Mouse (Mus musculus): ENCODE results near the gene Trim8. TPM values are rescaled to one million over a fixed set of nuclear protein-coding genes. Genes with fewer than 3 reads are reported as not detected.

Trim8 gene
- polyA plus RNA-seq, 1 experiment from 2014 or later, result 17.0 TPM

DNA sequence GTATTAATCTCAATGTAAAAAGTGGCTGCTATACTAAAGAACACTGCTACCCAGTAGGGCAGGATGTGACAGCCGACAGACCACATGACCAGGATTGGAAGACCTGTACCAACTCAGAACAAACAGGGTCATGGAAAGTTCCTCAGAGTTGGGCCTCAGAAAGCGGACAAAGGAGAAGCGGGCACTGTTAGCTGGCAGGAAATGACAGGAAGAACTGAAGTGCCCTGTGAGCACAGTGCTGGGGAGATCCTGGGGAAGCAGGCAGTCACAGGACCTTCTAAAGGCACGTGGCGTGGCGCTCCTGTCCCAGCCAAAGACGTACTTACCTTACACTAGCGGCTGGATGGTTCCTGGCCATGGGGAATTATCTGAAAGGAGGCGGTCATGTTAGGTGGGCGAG lies 9.8 kb downstream of the Trim8 start:
- peaks cover 44% of the 10 kb centered on the region for H3K36me3 ChIP-seq (ENCODE audit: control insufficient read depth, insufficient read depth)
- H3K9ac ChIP-seq (ENCODE audit: low read length), result no peak overlapping the region
- H3K4me1 ChIP-seq (ENCODE audit: control insufficient read depth, insufficient read depth, low read length), result peaks cover 47% of the 10 kb centered on the region
- no peak overlapping the region for H3K4me2 ChIP-seq (ENCODE audit: low read depth, low read length)
- H3K9me3 ChIP-seq (replicated peaks; ENCODE audit: control insufficient read depth, low read length), result no peaks in the 10 kb centered on the region
- H3K27me3 ChIP-seq (ENCODE audit: control insufficient read depth, insufficient read depth, low read length), result no peaks in the 10 kb centered on the region
- peak overlapping the region; percentile 17 for H3K27ac ChIP-seq (ENCODE audit: low read length)
- no peak overlapping the region for H3K4me3 ChIP-seq (ENCODE audit: low read length)
- 58% methylated on average over 10 of the region's 10 CpGs for WGBS
- ATAC-seq (replicated peaks; ENCODE audit: extremely low read depth, insufficient read depth, low FRiP score), result peak; percentile 29; the same call in 1 of the 2 replicates

DNA sequence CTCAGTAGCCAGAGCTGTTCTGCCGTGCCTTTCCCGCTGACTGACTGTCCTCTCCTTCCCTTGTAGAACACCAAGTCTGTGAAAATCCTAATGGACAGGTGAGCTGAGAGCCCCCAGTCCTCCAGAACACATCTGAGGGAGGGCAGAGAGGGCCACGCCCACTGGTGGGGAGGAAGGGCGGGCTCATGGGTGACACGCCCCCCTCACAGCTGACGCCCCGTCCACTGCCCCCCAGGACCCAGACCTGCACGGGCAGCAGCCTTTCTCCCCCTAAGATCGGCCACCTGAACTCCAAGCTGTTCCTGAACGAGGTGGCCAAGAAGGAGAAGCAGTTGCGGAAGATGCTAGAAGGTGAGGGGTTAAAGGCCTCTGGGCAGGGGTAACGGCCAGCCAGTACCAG lies 12.9 kb downstream of the Trim8 start:
- no peak overlapping the region for H3K9ac ChIP-seq (ENCODE audit: low read length)
- 79% methylated on average over 12 of the region's 12 CpGs for WGBS

DNA sequence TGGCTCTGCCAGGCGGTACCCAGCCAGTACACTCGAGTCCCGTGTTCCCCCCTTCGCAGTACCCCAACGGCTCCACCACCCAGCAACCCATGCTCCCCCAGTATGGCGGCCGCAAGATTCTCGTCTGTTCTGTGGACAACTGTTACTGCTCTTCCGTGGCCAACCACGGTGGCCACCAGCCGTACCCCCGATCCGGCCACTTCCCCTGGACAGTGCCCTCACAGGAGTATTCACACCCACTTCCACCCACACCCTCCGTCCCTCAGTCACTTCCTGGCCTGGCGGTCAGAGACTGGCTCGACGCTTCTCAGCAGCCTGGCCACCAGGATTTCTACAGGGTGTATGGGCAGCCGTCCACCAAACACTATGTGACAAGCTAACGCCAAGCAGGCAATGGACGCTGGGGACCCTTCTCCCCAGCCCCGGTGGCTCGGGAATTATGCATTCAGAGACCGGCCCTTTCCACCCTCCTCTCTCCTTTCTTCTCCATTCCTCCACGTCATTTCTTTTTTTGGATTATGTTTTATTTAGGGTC lies 13.9 kb downstream of the Trim8 start:
- H3K4me2 ChIP-seq (ENCODE audit: low read depth, low read length), result no peak overlapping the region
- no peak overlapping the region for H3K4me3 ChIP-seq (ENCODE audit: low read length)
- H3K9me3 ChIP-seq (replicated peaks; ENCODE audit: control insufficient read depth, low read length), result no peaks in the 10 kb centered on the region
- no peak overlapping the region for H3K27ac ChIP-seq (ENCODE audit: low read length)
- H3K36me3 ChIP-seq (ENCODE audit: control insufficient read depth, insufficient read depth), result peaks cover 33% of the 10 kb centered on the region
- WGBS, result 82% methylated on average over 24 of the region's 24 CpGs
- H3K27me3 ChIP-seq (ENCODE audit: control insufficient read depth, insufficient read depth, low read length), result no peaks in the 10 kb centered on the region
- ATAC-seq (replicated peaks; ENCODE audit: extremely low read depth, insufficient read depth, low FRiP score), result no peak
- peaks cover 27% of the 10 kb centered on the region for H3K4me1 ChIP-seq (ENCODE audit: control insufficient read depth, insufficient read depth, low read length)
- no peak overlapping the region for H3K9ac ChIP-seq (ENCODE audit: low read length)

More for the DNA sequence above, 12.9 kb downstream of the Trim8 start:
- Histone ChIP-seq H3K36me3 (ENCODE audit: control insufficient read depth, insufficient read depth) (peaks cover 33% of the 10 kb centered on the region), H3K4me1 (ENCODE audit: control insufficient read depth, insufficient read depth, low read length) (peaks cover 36% of the 10 kb centered on the region), H3K27me3 (ENCODE audit: control insufficient read depth, insufficient read depth, low read length) (no peaks in the 10 kb centered on the region), H3K4me3 (ENCODE audit: low read length) (no peak overlapping the region), H3K9me3 (replicated peaks; ENCODE audit: control insufficient read depth, low read length) (no peaks in the 10 kb centered on the region), H3K4me2 (ENCODE audit: low read depth, low read length) (no peak overlapping the region), H3K27ac (ENCODE audit: low read length) (no peak overlapping the region)
- no peak for ATAC-seq (replicated peaks; ENCODE audit: extremely low read depth, insufficient read depth, low FRiP score)

DNA sequence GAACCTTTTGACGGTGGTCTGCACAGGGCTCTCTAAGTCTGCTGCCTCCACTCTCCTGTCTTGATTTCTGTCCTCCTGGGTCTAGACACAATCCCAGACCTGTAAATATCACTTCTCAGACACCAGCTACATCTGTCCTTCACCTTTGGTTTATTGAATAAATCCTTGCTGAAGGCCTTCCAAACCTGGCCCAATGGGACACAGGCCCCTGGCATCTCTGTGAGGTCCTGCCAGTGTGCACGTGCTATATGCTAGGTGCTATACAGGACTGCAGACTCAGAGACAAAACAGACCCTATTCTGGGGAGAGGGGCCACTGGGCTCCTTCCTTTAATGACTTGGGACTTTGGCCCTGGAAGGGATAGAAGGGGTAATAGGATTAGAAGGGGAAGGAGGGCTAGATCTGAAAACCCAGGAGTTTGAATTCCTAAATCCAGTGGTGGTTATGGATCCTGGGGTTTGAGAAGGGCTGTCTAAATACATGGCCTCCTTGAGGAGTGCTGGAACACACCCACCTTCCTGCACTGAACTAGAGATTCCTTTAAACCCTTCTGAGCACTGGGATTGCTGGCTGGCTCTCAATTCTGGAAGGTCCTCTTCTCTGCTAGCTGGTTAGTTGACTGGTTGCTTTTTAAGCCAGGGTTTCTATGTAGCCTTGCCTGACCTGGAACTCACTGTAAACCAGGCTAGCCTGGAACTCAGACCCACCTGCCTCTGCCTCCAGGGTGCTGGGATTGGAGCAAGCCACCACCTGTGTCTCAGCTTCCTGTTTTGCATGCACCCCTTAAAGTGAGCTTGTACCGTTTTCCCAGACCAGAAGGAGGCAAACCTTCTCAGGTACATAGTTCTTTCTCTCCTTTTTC lies 15.4 kb downstream of the Trim8 start:
- no peaks in the 10 kb centered on the region for H3K27me3 ChIP-seq (ENCODE audit: control insufficient read depth, insufficient read depth, low read length)
- no peak for ATAC-seq (replicated peaks; ENCODE audit: extremely low read depth, insufficient read depth, low FRiP score)
- peaks cover 21% of the 10 kb centered on the region for H3K4me1 ChIP-seq (ENCODE audit: control insufficient read depth, insufficient read depth, low read length)
- no peaks in the 10 kb centered on the region for H3K9me3 ChIP-seq (replicated peaks; ENCODE audit: control insufficient read depth, low read length)
- H3K27ac ChIP-seq (ENCODE audit: low read length), result peak overlapping the region; percentile 49
- H3K36me3 ChIP-seq (ENCODE audit: control insufficient read depth, insufficient read depth), result peaks cover 33% of the 10 kb centered on the region
- WGBS, result 67% methylated on average over 3 of the region's 3 CpGs
- no peak overlapping the region for H3K4me2 ChIP-seq (ENCODE audit: low read depth, low read length)
- no peak overlapping the region for H3K4me3 ChIP-seq (ENCODE audit: low read length)
- H3K9ac ChIP-seq (ENCODE audit: low read length), result no peak overlapping the region

DNA sequence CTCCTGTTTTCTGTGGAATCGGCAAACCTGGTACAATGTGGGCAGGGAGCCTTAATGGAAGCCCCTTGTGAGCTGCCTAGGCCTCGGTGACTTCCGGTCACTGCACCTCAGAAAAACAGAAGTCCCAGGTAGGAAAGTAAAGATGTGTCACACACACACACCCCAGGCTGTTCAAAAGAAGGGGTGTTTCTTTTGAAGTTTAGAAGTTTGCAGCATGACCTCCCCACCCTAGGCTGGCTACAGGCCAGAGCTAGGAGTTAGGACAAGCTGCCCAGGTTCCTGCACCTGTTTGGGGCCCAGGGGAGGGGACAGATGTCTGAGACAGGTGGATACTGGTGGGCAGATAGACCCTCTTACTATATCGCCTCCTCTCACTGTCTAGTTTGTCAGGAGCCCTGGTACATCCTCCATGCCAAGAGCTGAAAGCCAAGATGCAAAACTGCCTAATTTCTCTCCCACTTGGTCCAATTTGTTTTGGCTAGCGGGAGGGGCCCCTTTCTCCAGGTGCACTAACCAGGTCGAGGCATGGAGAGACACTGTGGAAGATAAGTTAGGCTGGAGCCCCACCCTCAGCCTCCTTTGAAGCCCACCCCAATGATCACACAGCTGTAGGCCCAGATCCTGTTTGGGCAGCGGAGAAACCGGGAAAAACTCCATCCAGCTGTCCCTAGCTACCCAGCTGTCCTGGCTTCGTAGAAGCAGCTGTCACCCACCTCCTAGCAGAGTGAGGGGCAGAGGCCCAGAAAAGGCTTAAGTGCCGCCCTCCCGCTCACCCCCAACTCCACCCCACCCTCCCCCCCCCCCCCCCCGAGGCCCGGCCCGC lies 16.2 kb downstream of the Trim8 start:
- H3K36me3 ChIP-seq (ENCODE audit: control insufficient read depth, insufficient read depth), result peaks cover 32% of the 10 kb centered on the region
- H3K27me3 ChIP-seq (ENCODE audit: control insufficient read depth, insufficient read depth, low read length), result no peaks in the 10 kb centered on the region
- 39% methylated on average over 10 of the region's 14 CpGs for WGBS
- peaks cover 28% of the 10 kb centered on the region for H3K4me1 ChIP-seq (ENCODE audit: control insufficient read depth, insufficient read depth, low read length)
- H3K9ac ChIP-seq (ENCODE audit: low read length), result peak overlapping the region; percentile 57; the same call in 1 of the 2 replicates
- 0 out of 2 replicates have a peak, but pooled peaks have one; percentile 11 for ATAC-seq (replicated peaks; ENCODE audit: extremely low read depth, insufficient read depth, low FRiP score)
- H3K9me3 ChIP-seq (replicated peaks; ENCODE audit: control insufficient read depth, low read length), result no peaks in the 10 kb centered on the region
- H3K27ac ChIP-seq (ENCODE audit: low read length), result peak overlapping the region; percentile 49
- peak overlapping the region; percentile 62 for H3K4me2 ChIP-seq (ENCODE audit: low read depth, low read length)
- no peak overlapping the region; the same call in 1 of the 2 replicates for H3K4me3 ChIP-seq (ENCODE audit: low read length)

DNA sequence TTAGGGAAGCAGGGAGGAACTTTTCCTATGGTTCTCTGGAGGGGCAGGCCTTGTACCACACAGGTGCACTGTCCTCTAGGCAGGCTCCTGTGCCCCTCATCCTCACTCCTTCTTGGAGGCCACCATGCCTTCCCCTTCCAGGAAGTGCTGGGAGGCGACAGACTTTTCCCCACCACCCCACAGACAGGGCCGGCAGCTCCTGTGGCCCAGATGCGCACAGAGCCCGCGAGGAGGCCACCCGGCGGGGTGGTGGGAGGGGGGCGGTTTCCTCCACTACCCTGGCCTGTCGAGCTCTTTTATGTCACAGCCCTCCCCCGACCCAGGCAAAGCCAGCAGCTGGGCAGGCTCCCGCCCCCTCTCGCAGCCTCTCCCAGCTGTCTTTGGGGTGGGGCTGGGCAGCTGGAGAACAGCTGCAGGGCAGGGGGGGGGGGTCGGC lies 16.9 kb downstream of the Trim8 start:
- 2% methylated on average over 13 of the region's 13 CpGs for WGBS
- Histone ChIP-seq H3K4me2 (ENCODE audit: low read depth, low read length) (peak overlapping the region; percentile 62), H3K9ac (ENCODE audit: low read length) (peak overlapping the region; percentile 57), H3K9me3 (replicated peaks; ENCODE audit: control insufficient read depth, low read length) (no peaks in the 10 kb centered on the region), H3K4me3 (ENCODE audit: low read length) (peak overlapping the region; percentile 23), H3K36me3 (ENCODE audit: control insufficient read depth, insufficient read depth) (peaks cover 26% of the 10 kb centered on the region), H3K27ac (ENCODE audit: low read length) (peak overlapping the region; percentile 49; the same call in 1 of the 2 replicates), H3K27me3 (ENCODE audit: control insufficient read depth, insufficient read depth, low read length) (no peaks in the 10 kb centered on the region), H3K4me1 (ENCODE audit: control insufficient read depth, insufficient read depth, low read length) (peaks cover 35% of the 10 kb centered on the region)
- ATAC-seq (replicated peaks; ENCODE audit: extremely low read depth, insufficient read depth, low FRiP score), result peak; percentile 56

DNA sequence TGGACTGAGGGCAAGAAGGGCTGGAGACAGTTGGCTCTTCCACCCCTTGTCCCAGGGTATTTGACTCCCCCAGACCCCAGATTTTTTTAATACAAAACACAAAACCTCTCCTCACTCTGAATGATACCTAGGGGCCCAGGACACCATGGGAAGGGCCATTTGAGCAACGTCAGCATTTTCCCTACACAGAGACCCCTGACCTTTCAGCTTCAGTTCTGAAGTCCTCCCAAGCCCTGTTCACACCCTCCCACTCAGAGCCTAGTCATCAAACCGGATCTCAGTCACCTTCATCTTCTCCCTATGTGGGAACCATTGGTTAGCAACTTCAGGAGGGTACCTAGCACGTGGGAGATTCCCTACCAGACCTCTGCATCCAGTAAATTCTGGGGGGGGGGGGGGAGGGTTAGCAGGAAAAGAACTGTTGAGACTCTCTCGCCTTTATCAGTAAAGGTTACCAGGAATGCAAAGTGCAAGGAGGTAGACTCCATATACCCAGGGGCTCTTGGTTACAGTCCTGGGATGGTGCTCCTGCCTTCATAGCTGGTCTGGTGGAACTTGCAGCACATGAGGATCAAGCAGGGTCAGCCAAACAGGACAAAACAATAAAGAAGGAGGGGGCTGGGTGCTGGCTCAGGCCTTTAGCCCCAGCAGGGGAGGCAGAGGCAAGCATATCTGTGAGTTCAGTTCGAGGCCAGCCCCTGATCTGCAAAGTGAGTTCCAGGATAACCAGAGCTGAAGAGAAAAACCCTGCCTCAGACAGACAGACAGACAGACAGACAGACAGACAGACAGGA lies 17.5 kb downstream of the Trim8 start:
- Histone ChIP-seq H3K36me3 (ENCODE audit: control insufficient read depth, insufficient read depth) (peaks cover 20% of the 10 kb centered on the region), H3K4me3 (ENCODE audit: low read length) (no peak overlapping the region; the same call in 1 of the 2 replicates), H3K27ac (ENCODE audit: low read length) (no peak overlapping the region), H3K4me1 (ENCODE audit: control insufficient read depth, insufficient read depth, low read length) (peaks cover 41% of the 10 kb centered on the region), H3K9me3 (replicated peaks; ENCODE audit: control insufficient read depth, low read length) (no peaks in the 10 kb centered on the region), H3K27me3 (ENCODE audit: control insufficient read depth, insufficient read depth, low read length) (no peaks in the 10 kb centered on the region), H3K4me2 (ENCODE audit: low read depth, low read length) (peak overlapping the region; percentile 62), H3K9ac (ENCODE audit: low read length) (peak overlapping the region; percentile 57)
- no peak for ATAC-seq (replicated peaks; ENCODE audit: extremely low read depth, insufficient read depth, low FRiP score)
- 13% methylated on average over 5 of the region's 5 CpGs for WGBS

DNA sequence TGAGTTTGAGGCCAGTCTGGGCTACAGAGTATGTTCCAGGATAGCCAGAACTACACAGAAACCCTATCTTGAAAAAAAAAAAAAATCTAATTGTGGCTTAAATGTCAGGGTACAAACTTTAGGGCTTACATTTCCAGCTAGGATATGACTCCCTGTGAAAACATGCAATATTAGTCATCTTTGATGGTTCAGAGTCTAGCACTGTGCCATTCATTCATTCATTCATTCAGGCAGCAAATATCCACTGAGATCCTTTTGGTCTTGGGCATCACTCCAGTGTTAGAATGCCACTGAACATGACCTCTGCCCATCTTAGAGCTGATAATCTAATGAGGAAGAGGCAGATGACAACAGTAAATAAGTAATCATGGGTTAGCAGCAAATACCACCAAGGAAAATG lies 20.2 kb downstream of the Trim8 start:
- H3K27ac ChIP-seq (ENCODE audit: low read length), result no peak overlapping the region

More for the DNA sequence above, 20.2 kb downstream of the Trim8 start:
- Histone ChIP-seq H3K9ac (ENCODE audit: low read length) (no peak overlapping the region), H3K9me3 (replicated peaks; ENCODE audit: control insufficient read depth, low read length) (no peaks in the 10 kb centered on the region), H3K4me2 (ENCODE audit: low read depth, low read length) (no peak overlapping the region), H3K4me1 (ENCODE audit: control insufficient read depth, insufficient read depth, low read length) (peaks cover 65% of the 10 kb centered on the region), H3K36me3 (ENCODE audit: control insufficient read depth, insufficient read depth) (peaks cover 2% of the 10 kb centered on the region; the same call in 1 of the 2 replicates), H3K27me3 (ENCODE audit: control insufficient read depth, insufficient read depth, low read length) (no peaks in the 10 kb centered on the region), H3K4me3 (ENCODE audit: low read length) (no peak overlapping the region)
- no peak for ATAC-seq (replicated peaks; ENCODE audit: extremely low read depth, insufficient read depth, low FRiP score)
